Mouse (Mus musculus) bone marrow macrophage, adult 2 months (primary cell): ENCODE results near the gene Nf2. TPM values are rescaled to one million over a fixed set of nuclear protein-coding genes. Genes with fewer than 3 reads are reported as not detected.

ENCODE experiments used
- H3K27ac ChIP-seq: 2 replicates; pipeline ENCODE4 v1.5.1; 2012; ENCODE audit warnings: low read depth, low read length; ENCODE audit not compliant: insufficient read depth
- H3K4me1 ChIP-seq: 2 replicates; pipeline ENCODE4 v1.6.1; 2012; ENCODE audit warnings: low read length; ENCODE audit not compliant: control insufficient read depth, insufficient read depth
- H3K4me3 ChIP-seq: 2 replicates; pipeline ENCODE4 v1.5.1; 2012; ENCODE audit warnings: mild to moderate bottlenecking, low read length, moderate library complexity; ENCODE audit not compliant: insufficient read depth
- CTCF ChIP-seq: IDR thresholded peaks from 2 replicates; pipeline ENCODE4 v1.5.1; 2012; ENCODE audit warnings: low read depth, mild to moderate bottlenecking, low read length, moderate library complexity
- POLR2A ChIP-seq: IDR thresholded peaks from 2 replicates; pipeline ENCODE4 v1.6.1; 2012; ENCODE audit warnings: mild to moderate bottlenecking, low read depth, low read length, borderline replicate concordance
- polyA plus RNA-seq: library from polyadenylated mRNA; stranded (reverse); fragments of >200 nt; gene quantifications from 2 replicates; pipeline ENCODE4 v1.2.4, GENCODE M21; 2012; ENCODE audit not compliant: missing spikeins, insufficient read depth, insufficient read length

Nf2 gene
- polyA plus RNA-seq = 76.7 and 76.8 TPM in 2 replicates

- peaks cover 14% of the 10 kb centered on the region for H3K4me1 ChIP-seq
- H3K27ac ChIP-seq = peak within 1 kb of the TSS; percentile 73
- no peak for TF ChIP-seq CTCF
- TF ChIP-seq POLR2A = no peak
- H3K4me3 ChIP-seq = peak within 1 kb of the TSS; percentile 80
Measured at GRCm38 (mm10) chr11:4849258-4849943, at the start of gene Nf2. Nf2 (minus strand) TSS chr11:4849536.

GRCm38 (mm10) chr11:4894848-4895816 is 45.8 kb upstream of the Nf2 start, which contains the start of gene Thoc5:
Thoc5 (plus strand) TSS chr11:4895320.
- Histone ChIP-seq H3K27ac (peak within 1 kb of the TSS; percentile 36), H3K4me3 (peak within 1 kb of the TSS; percentile 76), H3K4me1 (peaks cover 4% of the 10 kb centered on the region; the same call in 1 of the 2 replicates)
- no peak for TF ChIP-seq POLR2A
- no peak for TF ChIP-seq CTCF

- Histone ChIP-seq H3K4me1 (no peaks in the 10 kb centered on the region), H3K27ac (no peak overlapping the region), H3K4me3 (no peak overlapping the region)
- TF ChIP-seq POLR2A (no peak), CTCF (no peak)
Measured at GRCm38 (mm10) chr11:4886987-4887386, 37.7 kb upstream of the Nf2 start.

- no peak overlapping the region for H3K4me3 ChIP-seq
- TF ChIP-seq POLR2A = no peak
- peak; percentile 30; the same call in 1 of the 2 replicates for TF ChIP-seq CTCF
- H3K4me1 ChIP-seq = no peaks in the 10 kb centered on the region
- H3K27ac ChIP-seq = no peak overlapping the region
Measured at GRCm38 (mm10) chr11:4885385-4885903, 36.1 kb upstream of the Nf2 start.

DNA sequence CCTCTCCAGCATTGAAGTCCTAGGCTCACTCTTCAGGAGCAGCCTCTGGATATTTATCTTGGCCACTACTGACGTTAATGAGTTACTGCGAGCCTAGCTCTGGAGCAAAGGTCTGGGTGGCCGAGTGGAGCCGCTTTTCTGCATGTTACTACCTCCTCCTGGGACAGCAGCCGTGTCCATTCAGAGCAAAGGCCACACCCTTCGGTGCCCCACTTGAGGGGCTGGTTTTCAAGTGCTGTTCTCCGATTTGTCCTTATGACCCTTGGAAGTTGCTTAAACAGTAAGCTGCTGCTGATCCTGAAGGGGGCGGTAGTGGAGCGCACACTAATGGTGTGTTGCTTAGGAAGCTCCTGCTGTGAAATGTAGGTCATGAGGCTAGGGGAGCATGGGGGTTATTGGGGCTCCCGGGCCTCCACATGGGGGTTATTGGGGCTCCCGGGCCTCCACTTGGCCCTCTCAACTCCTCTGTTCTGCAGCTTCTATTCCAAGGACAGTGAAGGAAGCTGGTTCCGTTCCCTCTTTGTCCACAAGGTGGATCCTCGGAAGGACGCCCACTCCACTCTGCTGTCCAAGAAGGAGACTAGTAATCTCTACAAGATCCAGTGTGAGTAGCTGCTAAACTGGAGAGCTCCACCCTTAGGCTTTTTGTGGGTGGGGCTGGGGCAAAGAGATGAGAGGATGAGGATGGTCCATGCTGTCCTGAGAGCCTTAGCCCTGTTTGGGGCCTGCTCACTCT is 33.7 kb upstream of the Nf2 start:
- Histone ChIP-seq H3K27ac (no peak overlapping the region), H3K4me1 (no peaks in the 10 kb centered on the region), H3K4me3 (no peak overlapping the region)
- TF ChIP-seq POLR2A (no peak), CTCF (no peak)

DNA sequence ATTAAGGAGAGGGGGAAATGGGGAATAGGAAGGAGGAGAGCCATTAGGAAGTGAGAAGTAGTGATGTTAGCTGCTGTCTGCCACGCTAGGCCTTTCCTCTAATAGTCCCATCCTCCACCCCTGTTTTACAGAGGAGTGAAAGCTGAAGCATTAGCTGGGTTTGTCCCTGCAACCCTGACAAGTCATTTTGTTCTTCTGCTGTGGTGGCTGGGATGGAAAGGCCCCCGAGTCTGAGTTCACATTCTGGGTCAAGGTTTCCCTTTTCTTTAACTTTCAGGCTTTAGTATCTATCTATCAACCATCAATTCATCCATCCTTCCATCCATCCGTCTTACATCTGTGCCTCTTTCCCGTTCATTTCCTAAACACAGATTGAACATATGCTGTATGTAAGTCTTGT is 31.8 kb upstream of the Nf2 start:
- no peak for TF ChIP-seq CTCF
- no peak for TF ChIP-seq POLR2A
- Histone ChIP-seq H3K4me3 (no peak overlapping the region), H3K4me1 (no peaks in the 10 kb centered on the region), H3K27ac (no peak overlapping the region)

- peak overlapping the region; percentile 82 for H3K4me3 ChIP-seq
- H3K27ac ChIP-seq = no peak overlapping the region
- TF ChIP-seq CTCF = no peak
- TF ChIP-seq POLR2A = no peak
- H3K4me1 ChIP-seq = peaks cover 8% of the 10 kb centered on the region; the same call in 1 of the 2 replicates
Measured at GRCm38 (mm10) chr11:4874551-4874950, 25.2 kb upstream of the Nf2 start.

- TF ChIP-seq POLR2A (no peak), CTCF (no peak)
- no peak within 1 kb of the TSS for H3K27ac ChIP-seq
- peaks cover 8% of the 10 kb centered on the region; the same call in 1 of the 2 replicates for H3K4me1 ChIP-seq
- H3K4me3 ChIP-seq = peak within 1 kb of the TSS; percentile 82
Measured at GRCm38 (mm10) chr11:4873755-4874475, 24.6 kb upstream of the Nf2 start, which contains the start of gene Nipsnap1. Nipsnap1 (plus strand) TSS chr11:4873951.
